Comparison of ENCODE assay signal across 19 mouse cellular contexts in the genomic region with DNA sequence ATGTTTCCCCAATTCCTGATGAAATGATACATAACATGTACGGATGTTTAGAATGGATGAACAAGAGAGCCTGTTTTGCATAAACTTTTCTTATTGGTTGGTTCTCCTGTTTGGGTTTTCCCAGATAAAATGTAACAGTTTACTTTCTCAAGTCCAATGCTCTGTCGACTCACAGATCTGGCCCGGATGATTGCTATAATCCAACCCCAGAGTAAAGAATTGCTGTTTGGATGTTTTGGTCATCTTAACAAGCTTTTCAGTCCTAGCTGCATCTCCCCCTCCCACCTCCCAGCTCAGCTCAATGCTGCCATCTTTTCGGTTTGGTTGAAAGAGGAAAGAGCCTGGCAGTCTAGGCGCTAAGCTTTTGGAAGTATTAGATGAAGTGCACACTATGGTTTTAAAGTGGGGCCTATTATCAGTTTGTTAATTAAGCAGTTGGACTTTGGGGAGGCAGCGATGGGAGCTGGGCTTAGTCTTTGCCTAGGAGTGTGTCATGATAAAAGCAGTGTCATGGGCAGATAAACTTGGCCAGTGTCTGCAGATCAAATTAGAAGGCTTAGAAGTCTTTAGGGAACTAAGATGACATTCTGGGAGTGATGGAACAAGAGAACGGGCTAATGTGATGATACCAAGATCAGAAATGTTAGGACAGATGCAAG. TPM values are rescaled to one million over a fixed set of nuclear protein-coding genes. Genes with fewer than 3 reads are reported as not detected.
DNase-seq lines count a peak whose midpoint lies in the region; ATAC-seq and TF ChIP-seq lines count a peak whose summit lies in the region.
"Had no signal": no experiment of that assay in that cellular context is flagged by ENCODE, and none has a peak within 500 bp of the region (broad histone marks: within the 10 kb centered on the region; RNA-seq: fewer than 3 reads in every experiment).

No protein-coding gene starts in this region.

- DNase-seq in lung, embryonic 14.5 days = no peak
- DNase-seq in lung, adult 18-20 months = no peak
- DNase-seq in MN1 (ENCODE audit: low spot score) = peak; percentile 27
- no peak for DNase-seq in urinary bladder, adult 2 months (ENCODE audit: low spot score)
- no peak for DNase-seq in adrenal gland, adult (ENCODE audit: inconsistent age in 2 of 2, low spot score in 1 of 2)
- DNase-seq: adrenal gland, postnatal 25 days; cerebellum, adult 8-10 months; forebrain, postnatal 0 days had no signal

- no peak overlapping the region for H3K4me3 ChIP-seq in lung, embryonic 14.5 days (ENCODE audit: low read depth, low read length)
- peak overlapping the region; percentile 91 for H3K4me3 ChIP-seq in liver, embryonic 16.5 days (ENCODE audit: low read depth, low read length)
- no peak overlapping the region for H3K4me3 ChIP-seq in hindbrain, embryonic 16.5 days (ENCODE audit: low read length)
- H3K4me3 ChIP-seq: myocyte had no signal

- no peaks in the 10 kb centered on the region for H3K9me3 ChIP-seq in lung, embryonic 14.5 days (ENCODE audit: low read depth, low read length)
- no peaks in the 10 kb centered on the region for H3K9me3 ChIP-seq in liver, embryonic 16.5 days (replicated peaks; ENCODE audit: control insufficient read depth, low read length)
- H3K9me3 ChIP-seq in hindbrain, embryonic 16.5 days (ENCODE audit: control insufficient read depth, low read length) = no peaks in the 10 kb centered on the region
- H3K9me3 ChIP-seq: heart, embryonic 12.5 days; hindbrain, embryonic 15.5 days; kidney, embryonic 15.5 days; limb, embryonic 13.5 days; midbrain, embryonic 15.5 days had no signal

- no peak overlapping the region for H3K9ac ChIP-seq in lung, embryonic 14.5 days
- H3K9ac ChIP-seq in liver, embryonic 16.5 days (ENCODE audit: low read depth, low read length) = peak overlapping the region; percentile 40
- no peak overlapping the region for H3K9ac ChIP-seq in hindbrain, embryonic 16.5 days (ENCODE audit: low read depth, low read length)
- H3K9ac ChIP-seq: forebrain, postnatal 0 days; heart, embryonic 12.5 days; hindbrain, embryonic 15.5 days; kidney, embryonic 15.5 days; limb, embryonic 13.5 days; midbrain, embryonic 15.5 days had no signal

- peak overlapping the region; percentile 1; the same call in 1 of the 2 replicates for H3K4me2 ChIP-seq in lung, embryonic 14.5 days
- peak overlapping the region; percentile 78 for H3K4me2 ChIP-seq in liver, embryonic 16.5 days (ENCODE audit: low read depth, low read length)
- no peak overlapping the region for H3K4me2 ChIP-seq in hindbrain, embryonic 16.5 days (ENCODE audit: low read length)

- 0 out of 2 replicates have a peak, but pooled peaks cover 5% of the 10 kb centered on the region for H3K4me1 ChIP-seq in lung, embryonic 14.5 days (ENCODE audit: insufficient read depth)
- H3K4me1 ChIP-seq in liver, embryonic 16.5 days (ENCODE audit: control insufficient read depth, low read depth, low read length) = peaks cover 68% of the 10 kb centered on the region
- H3K4me1 ChIP-seq in hindbrain, embryonic 16.5 days (ENCODE audit: control insufficient read depth, insufficient read depth, low read depth, low read length) = peaks cover 7% of the 10 kb centered on the region

- H3K27ac ChIP-seq in lung, embryonic 14.5 days (ENCODE audit: low read depth) = 0 out of 2 replicates have a peak overlapping the region, but pooled peaks have one; percentile 1
- peak overlapping the region; percentile 98 for H3K27ac ChIP-seq in liver, embryonic 16.5 days (ENCODE audit: low read length)
- H3K27ac ChIP-seq in hindbrain, embryonic 16.5 days (ENCODE audit: low read depth, low read length) = no peak overlapping the region
- H3K27ac ChIP-seq: hindbrain, embryonic 15.5 days; limb, embryonic 13.5 days; midbrain, embryonic 15.5 days had no signal

- no peaks in the 10 kb centered on the region for H3K36me3 ChIP-seq in lung, embryonic 14.5 days (ENCODE audit: insufficient read depth)
- no peaks in the 10 kb centered on the region for H3K36me3 ChIP-seq in liver, embryonic 16.5 days (ENCODE audit: control insufficient read depth, insufficient read depth)
- no peaks in the 10 kb centered on the region for H3K36me3 ChIP-seq in hindbrain, embryonic 16.5 days (ENCODE audit: control insufficient read depth, insufficient read depth, low read length)
- H3K36me3 ChIP-seq: heart, embryonic 12.5 days; hindbrain, embryonic 15.5 days; kidney, embryonic 15.5 days; limb, embryonic 13.5 days; midbrain, embryonic 15.5 days had no signal

- 53% methylated on average over 7 of the region's 7 CpGs for WGBS in lung, embryonic 14.5 days
- WGBS in liver, embryonic 16.5 days (ENCODE audit: insufficient replicate concordance) = 19% methylated on average over 7 of the region's 7 CpGs
- 72% methylated on average over 7 of the region's 7 CpGs for WGBS in hindbrain, embryonic 16.5 days

- no peaks in the 10 kb centered on the region for H3K27me3 ChIP-seq in lung, embryonic 14.5 days (ENCODE audit: insufficient read depth, low read length)
- no peaks in the 10 kb centered on the region for H3K27me3 ChIP-seq in liver, embryonic 16.5 days (ENCODE audit: control insufficient read depth, insufficient read depth, low read depth, low read length)
- H3K27me3 ChIP-seq in hindbrain, embryonic 16.5 days (replicated peaks; ENCODE audit: control insufficient read depth, insufficient read depth, low read length) = no peaks in the 10 kb centered on the region
- H3K27me3 ChIP-seq: heart, embryonic 12.5 days; hindbrain, embryonic 15.5 days; kidney, embryonic 15.5 days; limb, embryonic 13.5 days had no signal

- TF ChIP-seq CTCF in lung, embryonic 14.5 days (IDR thresholded peaks at IDR 0.05; ENCODE audit: low read depth) = no peak

- no peak for ATAC-seq in lung, embryonic 14.5 days (ENCODE audit: insufficient read depth)
- ATAC-seq in erythroid progenitor cell, adult 5-6 weeks (replicated peaks; ENCODE audit: low FRiP score, poor library complexity, severe bottlenecking) = peak; percentile 25
- ATAC-seq in liver, embryonic 16.5 days (ENCODE audit: low read depth) = peak; percentile 5
- no peak for ATAC-seq in hindbrain, embryonic 16.5 days
- ATAC-seq: forebrain, postnatal 0 days; intestine, postnatal 0 days; lung, postnatal 0 days; midbrain, embryonic 15.5 days had no signal

RNA-seq across cellular contexts. Expression of a gene that starts 1.2 kb away (rescaled TPM):
- polyA plus RNA-seq in lung, embryonic 14.5 days (2014; fragmentation: Nextera tagmentation; extraction: Ambion mirVana) = 24.1 and 24.9 TPM in 2 replicates
- total RNA-seq in erythroid progenitor cell, adult 5-6 weeks (2015; ENCODE audit: low replicate concordance) = 40.4 and 58.3 TPM in 2 replicates
- total RNA-seq in erythroid progenitor cell, adult 5-6 weeks (2017; ENCODE audit: low replicate concordance) = 20.3 and 33.6 TPM in 2 replicates
- polyA plus RNA-seq in liver, embryonic 16.5 days (2015; fragmentation: Nextera tagmentation; extraction: Ambion mirVana) = 23.6 and 24.0 TPM in 2 replicates
- 44.9 and 49.1 TPM in 2 replicates for polyA plus RNA-seq in urinary bladder, adult 2 months (2012; rRNA removed)
- 18.9 and 21.2 TPM in 2 replicates for polyA plus RNA-seq in hindbrain, embryonic 16.5 days (2015; fragmentation: Nextera tagmentation; extraction: Ambion mirVana)

RNA-seq across cellular contexts. Expression of a gene that starts 36.2 kb away (rescaled TPM):
- polyA plus RNA-seq in lung, embryonic 14.5 days (2014; fragmentation: Nextera tagmentation; extraction: Ambion mirVana) = 408 and 411 TPM in 2 replicates
- 46.1 and 72.5 TPM in 2 replicates for total RNA-seq in erythroid progenitor cell, adult 5-6 weeks (2015; ENCODE audit: low replicate concordance)
- 24.0 and 38.4 TPM in 2 replicates for total RNA-seq in erythroid progenitor cell, adult 5-6 weeks (2017; ENCODE audit: low replicate concordance)
- polyA plus RNA-seq in liver, embryonic 16.5 days (2015; fragmentation: Nextera tagmentation; extraction: Ambion mirVana) = 109 and 112 TPM in 2 replicates
- 176 and 189 TPM in 2 replicates for polyA plus RNA-seq in urinary bladder, adult 2 months (2012; rRNA removed)
- polyA plus RNA-seq in hindbrain, embryonic 16.5 days (2015; fragmentation: Nextera tagmentation; extraction: Ambion mirVana) = 475 and 504 TPM in 2 replicates

Comparison
In these comparisons a context has a peak if more than half of its experiments do, and no peak if none do; other contexts are left out.
1. ATAC-seq: peak in erythroid progenitor cell, adult 5-6 weeks (single experiment) and liver, embryonic 16.5 days (single experiment); none in lung, embryonic 14.5 days (single experiment) and hindbrain, embryonic 16.5 days (single experiment).